Mouse (Mus musculus): ENCODE measurements around the gene App.

- TF ChIP-seq CTCF (IDR thresholded peaks at IDR 0.05; ENCODE audit: low read depth) (no peak), EP300 (IDR thresholded peaks at IDR 0.05; ENCODE audit: low read depth) (no peak)
These were observed 85.4 kb downstream of the App start for GRCm38 (mm10) chr16:85088126-85088525.
